Mouse (Mus musculus): ENCODE results near the gene Ppcs. TPM values are rescaled to one million over a fixed set of nuclear protein-coding genes. Genes with fewer than 3 reads are reported as not detected.

Gene Ppcs
- polyA plus RNA-seq, 1 experiment = 27.8 TPM

- no peaks in the 10 kb centered on the region for H3K27me3 ChIP-seq (replicated peaks; ENCODE audit: control insufficient read depth, insufficient read depth, low read length)
- H3K4me3 ChIP-seq (ENCODE audit: insufficient read depth, low read depth, low read length) = no peak overlapping the region
- no peak for TF ChIP-seq CTCF (conservative IDR thresholded peaks at IDR 0.05; ENCODE audit: insufficient read depth, insufficient read length, low read depth, low read length)
- TF ChIP-seq POLR2A (IDR thresholded peaks at IDR 0.05; ENCODE audit: low read depth, low read length) = no peak
- WGBS = 89% methylated on average over 4 of the region's 4 CpGs
- no peaks in the 10 kb centered on the region for H3K36me3 ChIP-seq (ENCODE audit: control insufficient read depth, insufficient read depth, low read length)
- no peaks in the 10 kb centered on the region for H3K4me1 ChIP-seq (ENCODE audit: control insufficient read depth, insufficient read depth, low read length)
- no peak overlapping the region for H3K27ac ChIP-seq (ENCODE audit: insufficient read depth, low read depth, low read length)
- DNase-seq = no peak
These were observed 19.6 kb upstream of the Ppcs start for GRCm38 (mm10) chr4:119441836-119442235.

DNA sequence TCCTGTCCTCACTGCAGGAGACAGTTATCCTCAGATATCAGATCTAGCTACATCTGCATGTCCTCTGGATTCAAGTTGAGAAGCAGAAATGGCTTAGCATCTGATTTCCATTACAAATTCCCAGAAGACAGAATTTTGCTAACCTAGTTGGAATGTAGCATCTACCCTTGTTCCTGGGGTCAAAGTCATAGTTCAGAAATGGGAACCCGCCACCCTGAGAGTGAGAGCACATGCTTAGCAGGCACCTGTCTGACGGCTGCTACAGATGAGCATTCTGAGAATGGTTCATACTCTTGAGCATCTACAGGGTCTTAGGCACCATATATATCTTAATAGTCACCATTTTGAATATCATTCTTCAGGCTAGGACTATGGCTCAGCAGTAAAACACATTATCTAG, 15.7 kb upstream of the Ppcs start:
- no peaks in the 10 kb centered on the region for H3K4me1 ChIP-seq (ENCODE audit: control insufficient read depth, insufficient read depth, low read length)
- H3K27ac ChIP-seq (ENCODE audit: insufficient read depth, low read depth, low read length) = no peak overlapping the region
- H3K27me3 ChIP-seq (replicated peaks; ENCODE audit: control insufficient read depth, insufficient read depth, low read length) = no peaks in the 10 kb centered on the region
- no peak for TF ChIP-seq POLR2A (IDR thresholded peaks at IDR 0.05; ENCODE audit: low read depth, low read length)
- TF ChIP-seq CTCF (conservative IDR thresholded peaks at IDR 0.05; ENCODE audit: insufficient read depth, insufficient read length, low read depth, low read length) = no peak
- no peak overlapping the region for H3K4me3 ChIP-seq (ENCODE audit: insufficient read depth, low read depth, low read length)
- 54% methylated on average over 2 of the region's 2 CpGs for WGBS
- no peaks in the 10 kb centered on the region for H3K36me3 ChIP-seq (ENCODE audit: control insufficient read depth, insufficient read depth, low read length)
- DNase-seq = peak; percentile 81

DNA sequence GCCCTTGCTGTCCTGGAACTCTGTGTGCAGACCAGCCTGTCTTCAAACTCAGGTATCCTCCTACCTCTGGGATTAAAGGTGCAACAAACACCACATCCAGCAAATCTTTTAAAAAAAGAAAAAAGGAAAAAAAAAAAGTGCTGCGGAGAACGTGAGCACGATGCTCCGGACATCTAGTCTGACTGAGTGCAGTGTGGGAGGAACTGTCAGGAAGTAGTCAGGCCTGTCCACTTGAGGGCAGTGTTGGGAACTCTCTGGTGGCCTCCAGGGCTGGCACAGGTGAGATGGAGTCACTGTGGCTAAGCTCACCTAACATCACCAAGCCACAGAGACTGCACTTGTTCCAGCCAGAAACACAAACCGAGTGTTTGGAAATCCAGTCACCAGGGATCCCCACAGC, 8.5 kb upstream of the Ppcs start:
- peak; percentile 83 for TF ChIP-seq CTCF (conservative IDR thresholded peaks at IDR 0.05; ENCODE audit: insufficient read depth, insufficient read length, low read depth, low read length)
- TF ChIP-seq POLR2A (IDR thresholded peaks at IDR 0.05; ENCODE audit: low read depth, low read length) = no peak
- Histone ChIP-seq H3K27ac (ENCODE audit: insufficient read depth, low read depth, low read length) (no peak overlapping the region), H3K4me3 (ENCODE audit: insufficient read depth, low read depth, low read length) (no peak overlapping the region), H3K4me1 (ENCODE audit: control insufficient read depth, insufficient read depth, low read length) (peaks cover 7% of the 10 kb centered on the region; the same call in 1 of the 2 replicates), H3K27me3 (replicated peaks; ENCODE audit: control insufficient read depth, insufficient read depth, low read length) (no peaks in the 10 kb centered on the region), H3K36me3 (ENCODE audit: control insufficient read depth, insufficient read depth, low read length) (no peaks in the 10 kb centered on the region)
- peak; percentile 73 for DNase-seq
- 16% methylated on average over 5 of the region's 5 CpGs for WGBS

DNA sequence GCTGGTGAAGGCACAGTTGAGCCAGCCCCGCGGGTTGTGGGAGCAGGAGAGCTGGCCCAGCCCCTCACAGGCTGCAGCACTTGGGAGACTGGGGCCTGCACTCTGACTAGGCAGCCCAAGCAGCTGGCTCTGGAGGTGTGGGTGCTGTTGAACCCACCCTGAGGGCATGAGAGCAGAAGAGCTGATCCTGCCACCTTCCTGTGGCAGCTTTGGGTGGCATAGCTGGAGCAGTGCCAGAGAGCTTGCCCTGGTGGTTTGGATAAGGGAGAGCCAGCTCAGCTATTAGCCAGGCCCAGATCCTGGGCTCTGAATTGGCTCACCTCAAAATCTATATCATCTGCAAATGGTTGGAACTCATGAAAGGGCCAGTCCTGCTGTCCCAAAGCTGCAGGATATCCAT, 5.5 kb upstream of the Ppcs start:
- no peak for TF ChIP-seq POLR2A (IDR thresholded peaks at IDR 0.05; ENCODE audit: low read depth, low read length)
- TF ChIP-seq CTCF (conservative IDR thresholded peaks at IDR 0.05; ENCODE audit: insufficient read depth, insufficient read length, low read depth, low read length) = no peak
- WGBS = 50% methylated on average over 2 of the region's 2 CpGs

DNA sequence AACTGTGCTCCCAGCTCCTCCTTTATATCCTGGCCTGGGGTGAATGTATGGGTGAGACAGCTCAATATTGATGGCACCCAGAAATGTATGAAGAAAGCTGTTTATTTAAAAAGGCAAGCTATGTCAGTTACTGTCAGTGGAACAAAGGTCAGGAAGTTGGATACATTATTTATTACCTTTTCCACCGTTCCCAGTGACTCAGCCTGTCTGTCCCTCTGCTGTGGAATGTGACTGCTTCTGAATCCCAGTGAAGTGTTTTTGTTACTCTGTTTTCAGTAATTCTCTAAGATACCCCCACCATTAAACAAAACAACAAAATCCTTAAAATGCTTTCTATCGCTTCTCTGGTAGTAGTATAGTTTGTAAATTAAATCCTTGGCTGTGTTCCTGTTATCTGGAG, 3.4 kb upstream of the Ppcs start:
- DNase-seq = peak; percentile 32
- WGBS = 18% methylated on average over 2 of the region's 2 CpGs
- no peak overlapping the region; the same call in 1 of the 2 replicates for H3K27ac ChIP-seq (ENCODE audit: insufficient read depth, low read depth, low read length)

More for the DNA sequence above, 5.5 kb upstream of the Ppcs start:
- DNase-seq = peak; percentile 59
- Histone ChIP-seq H3K4me1 (ENCODE audit: control insufficient read depth, insufficient read depth, low read length) (peaks cover 12% of the 10 kb centered on the region; the same call in 1 of the 2 replicates), H3K27me3 (replicated peaks; ENCODE audit: control insufficient read depth, insufficient read depth, low read length) (no peaks in the 10 kb centered on the region), H3K27ac (ENCODE audit: insufficient read depth, low read depth, low read length) (no peak overlapping the region), H3K4me3 (ENCODE audit: insufficient read depth, low read depth, low read length) (no peak overlapping the region), H3K36me3 (ENCODE audit: control insufficient read depth, insufficient read depth, low read length) (no peaks in the 10 kb centered on the region)

GRCm38 (mm10) chr4:119425077-119425476, 2.9 kb upstream of the Ppcs start:
- TF ChIP-seq POLR2A (IDR thresholded peaks at IDR 0.05; ENCODE audit: low read depth, low read length) = no peak
- no peak for TF ChIP-seq CTCF (conservative IDR thresholded peaks at IDR 0.05; ENCODE audit: insufficient read depth, insufficient read length, low read depth, low read length)
- 91% methylated on average over 2 of the region's 2 CpGs for WGBS

More for the DNA sequence above, 3.4 kb upstream of the Ppcs start:
- Histone ChIP-seq H3K4me3 (ENCODE audit: insufficient read depth, low read depth, low read length) (no peak overlapping the region), H3K27me3 (replicated peaks; ENCODE audit: control insufficient read depth, insufficient read depth, low read length) (no peaks in the 10 kb centered on the region), H3K36me3 (ENCODE audit: control insufficient read depth, insufficient read depth, low read length) (no peaks in the 10 kb centered on the region), H3K4me1 (ENCODE audit: control insufficient read depth, insufficient read depth, low read length) (peaks cover 18% of the 10 kb centered on the region; the same call in 1 of the 2 replicates)
- TF ChIP-seq CTCF (conservative IDR thresholded peaks at IDR 0.05; ENCODE audit: insufficient read depth, insufficient read length, low read depth, low read length) (no peak), POLR2A (IDR thresholded peaks at IDR 0.05; ENCODE audit: low read depth, low read length) (no peak)

DNA sequence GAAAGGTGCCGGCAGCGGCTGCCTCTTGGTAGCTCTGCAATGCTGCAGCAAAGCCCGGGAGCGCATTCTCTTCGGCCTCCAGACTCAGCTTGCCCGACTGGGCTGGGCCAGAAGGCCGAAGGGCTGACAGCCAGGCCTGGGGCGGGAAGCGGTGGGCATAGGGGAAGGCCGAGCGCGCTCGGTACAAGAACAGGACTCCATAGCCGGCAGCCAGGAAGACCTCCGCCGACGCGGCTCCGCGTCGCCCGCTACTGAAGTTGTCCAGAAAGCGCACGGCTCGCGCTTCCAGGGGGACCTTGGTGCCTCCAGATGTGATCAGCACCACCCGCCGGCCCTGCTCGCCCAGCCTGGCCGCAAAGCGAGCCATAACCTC, 313 bp downstream of the Ppcs start:
- peak overlapping the region; percentile 78 for H3K4me3 ChIP-seq (ENCODE audit: insufficient read depth, low read depth, low read length)
- H3K4me1 ChIP-seq (ENCODE audit: control insufficient read depth, insufficient read depth, low read length) = peaks cover 16% of the 10 kb centered on the region; the same call in 1 of the 2 replicates
- H3K27ac ChIP-seq (ENCODE audit: insufficient read depth, low read depth, low read length) = peak overlapping the region; percentile 96
- no peaks in the 10 kb centered on the region for H3K27me3 ChIP-seq (replicated peaks; ENCODE audit: control insufficient read depth, insufficient read depth, low read length)
- under 1% methylated on average over 31 of the region's 31 CpGs for WGBS
- TF ChIP-seq CTCF (conservative IDR thresholded peaks at IDR 0.05; ENCODE audit: insufficient read depth, insufficient read length, low read depth, low read length) (no peak), POLR2A (IDR thresholded peaks at IDR 0.05; ENCODE audit: low read depth, low read length) (no peak)
- no peaks in the 10 kb centered on the region for H3K36me3 ChIP-seq (ENCODE audit: control insufficient read depth, insufficient read depth, low read length)
- DNase-seq = no peak

More at GRCm38 (mm10) chr4:119425077-119425476, 2.9 kb upstream of the Ppcs start:
- H3K36me3 ChIP-seq (ENCODE audit: control insufficient read depth, insufficient read depth, low read length) = no peaks in the 10 kb centered on the region
- H3K4me1 ChIP-seq (ENCODE audit: control insufficient read depth, insufficient read depth, low read length) = peaks cover 16% of the 10 kb centered on the region; the same call in 1 of the 2 replicates
- no peak for DNase-seq
- no peaks in the 10 kb centered on the region for H3K27me3 ChIP-seq (replicated peaks; ENCODE audit: control insufficient read depth, insufficient read depth, low read length)
- no peak overlapping the region for H3K4me3 ChIP-seq (ENCODE audit: insufficient read depth, low read depth, low read length)
- H3K27ac ChIP-seq (ENCODE audit: insufficient read depth, low read depth, low read length) = no peak overlapping the region
